In genomic region chr15:103275943-103276342, GRCm38 (mm10) we compare ENCODE assay signal across 15 mouse cellular contexts. TPM values are rescaled to one million over a fixed set of nuclear protein-coding genes. Genes with fewer than 3 reads are reported as not detected.
"Had no signal": no experiment of that assay in that cellular context is flagged by ENCODE, and none has a peak within 500 bp of the region (broad histone marks: within the 10 kb centered on the region; RNA-seq: fewer than 3 reads in every experiment).

No protein-coding gene starts in this region.

RNA-seq across cellular contexts. Expression of gene Nfe2, which starts 17.7 kb away (rescaled TPM):
- total RNA-seq: layer of hippocampus, adult 18-20 months; layer of hippocampus, adult 2 months; layer of hippocampus, adult 8-10 months; layer of hippocampus, postnatal 14 days; layer of hippocampus, postnatal 25 days; left cerebral cortex, adult 2 months; left cerebral cortex, adult 8-10 months had no signal

RNA-seq across cellular contexts. Expression of gene Gpr84, which starts 34.5 kb away (rescaled TPM):
- total RNA-seq: heart, postnatal 10 days; heart, postnatal 14 days; heart, postnatal 25 days; heart, postnatal 36 days; heart, postnatal 4 days had no signal
- polyA plus RNA-seq: heart, embryonic 16.5 days; inflammation-experienced regulatory T-cells, adult 6 months; intestine, postnatal 0 days had no signal
